Mouse (Mus musculus) hindbrain, postnatal 0 days (tissue): ENCODE data around the gene Pkd2. TPM values are rescaled to one million over a fixed set of nuclear protein-coding genes. Genes with fewer than 3 reads are reported as not detected.
"Not testable (repeated sequence)": the region's sequence is repeated elsewhere in the genome, so short reads cannot be mapped to it uniquely, and the experiment has no call there.

Experiments used
- ATAC-seq: fragments of 200-750 bp; cut with Nextera tagmentation; 2 replicates; pipeline ENCODE4 v1.8.0; 2017; ENCODE audit warnings: mild to moderate bottlenecking, moderate TSS enrichment, moderate library complexity
- DNase-seq: peaks from one replicate; pipeline ENCODE4 v3.0.0-alpha.2; 2015; ENCODE audit warnings: low spot score
- H3K27ac ChIP-seq: fragments of 300-500 bp; sonication (generic); 2 replicates; pipeline ENCODE4 v1.5.1; 2014; ENCODE audit warnings: mild to moderate bottlenecking
- H3K27me3 ChIP-seq: fragments of 300-500 bp; sonication (generic); 2 replicates; pipeline ENCODE4 v1.6.1; 2014; ENCODE audit warnings: low read length, mixed read lengths; ENCODE audit not compliant: insufficient read depth
- H3K36me3 ChIP-seq: fragments of 300-500 bp; sonication (generic); 2 replicates; pipeline ENCODE4 v1.6.1; 2014; ENCODE audit warnings: low read length, mixed read lengths; ENCODE audit not compliant: insufficient read depth
- H3K4me1 ChIP-seq: fragments of 300-500 bp; sonication (generic); 2 replicates; pipeline ENCODE4 v1.6.1; 2014; ENCODE audit warnings: antibody characterized with exemption, low read length, mixed read lengths; ENCODE audit not compliant: insufficient read depth
- H3K4me2 ChIP-seq: fragments of 300-500 bp; sonication (generic); 2 replicates; pipeline ENCODE4 v1.6.1; 2014; ENCODE audit warnings: low read depth, mild to moderate bottlenecking, low read length, moderate library complexity, mixed read lengths
- H3K4me3 ChIP-seq: fragments of 300-500 bp; sonication (generic); 2 replicates; pipeline ENCODE4 v1.5.1; 2014; ENCODE audit warnings: low read length
- H3K9ac ChIP-seq: fragments of 300-500 bp; sonication (generic); replicated peaks from 2 replicates; pipeline ENCODE4 v1.6.1; 2014; ENCODE audit warnings: mild to moderate bottlenecking, low read length, moderate library complexity, mixed read lengths
- H3K9me3 ChIP-seq: fragments of 300-500 bp; sonication (generic); 2 replicates; pipeline ENCODE4 v1.6.1; 2016; ENCODE audit warnings: low read length, mixed read lengths
- CTCF ChIP-seq: IDR thresholded peaks from 2 replicates; pipeline ENCODE4 v1.5.1; 2016; ENCODE audit warnings: antibody characterized with exemption, control low read depth, low read depth
- WGBS: fragments of 180-500 bp; shearing (Covaris S2); extraction: QIAGEN DNeasy Blood & Tissue Kit; methylation state at CpG from one replicate; pipeline ENCODE4 v1.1.7; 2014; 5-methylcytosine and 5-hydroxymethylcytosine counted together
- polyA plus RNA-seq: library from polyadenylated mRNA; unstranded; fragments of >200 nt; fragmentation: Nextera tagmentation; extraction: Ambion mirVana; gene quantifications from 2 replicates; pipeline ENCODE4 v1.2.1, GENCODE M21; 2015
- total RNA-seq: library from RNA; depleted of rRNA; stranded (reverse); fragments of >200 nt; gene quantifications from 2 replicates; pipeline ENCODE4 v1.2.3, GENCODE M21; 2014

The Pkd2 gene
- total and polyA plus RNA-seq, 2 experiments from 2014 or later = 5.3 to 23.7 TPM

- Histone ChIP-seq H3K4me3 (no peak overlapping the region), H3K4me1 (no peaks in the 10 kb centered on the region), H3K27ac (no peak overlapping the region), H3K9me3 (no peaks in the 10 kb centered on the region), H3K36me3 (no peaks in the 10 kb centered on the region), H3K4me2 (0 out of 2 replicates have a peak overlapping the region, but pooled peaks have one; percentile 21), H3K27me3 (no peaks in the 10 kb centered on the region), H3K9ac (no peak overlapping the region)
- DNase-seq (peak; percentile 32), ATAC-seq (no peak)
- peak; percentile 40 for TF ChIP-seq CTCF
- WGBS = 43% methylated on average over 12 of the region's 12 CpGs
Observed at GRCm38 (mm10) chr5:104432886-104433285, 26.4 kb upstream of the Pkd2 start.

DNA sequence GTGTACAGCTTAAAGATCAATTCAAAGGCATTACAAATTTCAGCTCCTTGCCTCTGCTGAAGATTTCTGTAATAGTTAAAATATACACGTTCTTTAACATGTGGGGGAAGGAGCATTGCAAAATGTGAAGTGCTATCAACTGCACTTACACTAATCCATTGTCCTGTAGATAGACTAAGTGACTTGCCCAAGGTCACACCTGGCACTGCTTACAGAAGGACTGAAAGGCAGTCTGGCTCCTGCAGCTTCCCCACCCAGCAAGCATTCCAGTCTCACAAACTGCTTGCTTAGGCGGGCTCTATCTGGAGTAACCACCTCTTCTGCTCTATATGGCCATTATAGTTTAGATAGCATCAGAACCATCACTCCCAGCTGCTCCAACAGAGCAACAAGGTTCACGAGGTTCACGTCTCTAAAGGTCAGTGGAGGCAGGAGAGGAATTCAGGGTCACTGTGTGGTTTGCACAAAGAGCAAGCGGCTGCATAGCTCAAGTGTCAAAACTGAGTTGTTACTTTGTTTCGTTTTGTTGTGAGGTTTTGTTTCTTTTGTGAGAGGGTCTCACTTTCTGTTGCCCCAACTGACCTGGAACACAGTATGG, 25.2 kb upstream of the Pkd2 start:
- ATAC-seq (no peak), DNase-seq (no peak)
- Histone ChIP-seq H3K27me3 (no peaks in the 10 kb centered on the region), H3K27ac (no peak overlapping the region), H3K4me2 (no peak overlapping the region), H3K36me3 (no peaks in the 10 kb centered on the region), H3K9me3 (no peaks in the 10 kb centered on the region), H3K4me3 (no peak overlapping the region), H3K9ac (no peak overlapping the region), H3K4me1 (no peaks in the 10 kb centered on the region)
- no peak for TF ChIP-seq CTCF
- 57% methylated on average over 6 of the region's 6 CpGs for WGBS

DNA sequence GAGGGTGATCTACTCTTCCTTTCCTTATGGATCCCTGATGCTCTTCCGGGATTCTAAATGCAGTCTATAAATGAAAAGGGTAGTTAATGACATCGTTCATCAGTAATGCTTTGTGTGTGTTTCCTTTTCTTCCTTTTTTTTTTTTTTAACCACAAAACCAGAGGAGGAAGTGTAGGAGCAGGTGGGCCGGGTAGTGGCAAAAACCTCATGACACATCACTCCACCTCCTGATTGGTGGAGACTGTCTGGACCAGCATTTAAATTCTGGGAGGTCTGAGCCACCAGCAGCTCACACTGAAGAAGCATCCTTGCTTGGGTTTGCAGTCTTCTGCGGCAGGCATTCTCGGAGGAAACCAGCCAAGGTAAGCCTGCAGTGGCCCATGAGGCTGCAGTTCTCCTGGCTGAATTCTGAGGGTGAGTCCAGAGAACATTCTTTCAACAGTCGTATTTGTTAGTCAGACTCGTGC, 24.4 kb upstream of the Pkd2 start, which contains the start of gene Spp1:
TSS of gene Spp1 (plus strand) at position 284 of the 467 bp plus-strand sequence.
- no peak for TF ChIP-seq CTCF
- no peak within 1 kb of the TSS for H3K27ac ChIP-seq
- ATAC-seq (no peak), DNase-seq (no peak)
- no peaks in the 10 kb centered on the region for H3K4me1 ChIP-seq
- no peak within 1 kb of the TSS for H3K9ac ChIP-seq
- 72% methylated on average over 7 of the region's 7 CpGs for WGBS
- no peaks in the 10 kb centered on the region for H3K36me3 ChIP-seq
- H3K27me3 ChIP-seq = no peaks in the 10 kb centered on the region
- no peaks in the 10 kb centered on the region for H3K9me3 ChIP-seq
- H3K4me3 ChIP-seq = no peak within 1 kb of the TSS
- no peak within 1 kb of the TSS for H3K4me2 ChIP-seq

- H3K27ac ChIP-seq = no peak overlapping the region
- no peak overlapping the region for H3K4me3 ChIP-seq
- no peaks in the 10 kb centered on the region for H3K4me1 ChIP-seq
- no peaks in the 10 kb centered on the region for H3K27me3 ChIP-seq
- TF ChIP-seq CTCF = no peak
- no peak overlapping the region for H3K4me2 ChIP-seq
- H3K36me3 ChIP-seq = no peaks in the 10 kb centered on the region
- ATAC-seq = no peak
- H3K9me3 ChIP-seq = no peaks in the 10 kb centered on the region
- no peak overlapping the region for H3K9ac ChIP-seq
- DNase-seq = no peak
- 85% methylated on average over 7 of the region's 7 CpGs for WGBS
Observed at GRCm38 (mm10) chr5:104436406-104437076, 22.7 kb upstream of the Pkd2 start.

- no peak overlapping the region for H3K9ac ChIP-seq
- ATAC-seq (no peak), DNase-seq (no peak)
- H3K9me3 ChIP-seq = no peaks in the 10 kb centered on the region
- H3K4me3 ChIP-seq = no peak overlapping the region
- 63% methylated on average over 6 of the region's 6 CpGs for WGBS
- no peak overlapping the region for H3K4me2 ChIP-seq
- H3K4me1 ChIP-seq = no peaks in the 10 kb centered on the region
- H3K36me3 ChIP-seq = no peaks in the 10 kb centered on the region
- H3K27ac ChIP-seq = no peak overlapping the region
- no peak for TF ChIP-seq CTCF
- H3K27me3 ChIP-seq = no peaks in the 10 kb centered on the region
Observed at GRCm38 (mm10) chr5:104442396-104442795, 16.9 kb upstream of the Pkd2 start.

DNA sequence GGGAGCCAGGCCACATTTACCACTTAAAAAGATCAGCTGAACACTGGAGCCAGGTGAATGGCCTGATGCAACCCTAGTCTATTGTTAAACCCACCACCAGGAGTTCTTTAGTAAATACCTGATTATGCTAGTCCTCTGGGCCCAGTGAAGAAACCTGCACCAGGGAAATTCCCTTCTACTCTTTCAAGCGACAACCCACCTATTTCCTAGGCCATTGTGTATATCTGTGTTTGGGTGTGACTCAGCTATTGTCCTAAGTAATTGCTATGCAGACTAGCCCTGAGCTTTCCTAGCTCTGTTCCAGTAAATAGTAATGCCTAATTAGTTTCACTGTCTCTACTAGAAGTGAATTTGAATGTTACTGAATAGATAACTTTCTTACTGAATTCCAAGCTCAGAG, 16.4 kb upstream of the Pkd2 start:
- H3K4me1 ChIP-seq = no peaks in the 10 kb centered on the region
- H3K27ac ChIP-seq = no peak overlapping the region
- 65% methylated on average over 1 of the region's 1 CpGs for WGBS
- H3K9me3 ChIP-seq = no peaks in the 10 kb centered on the region
- no peak for DNase-seq
- ATAC-seq = no peak
- H3K4me2 ChIP-seq = no peak overlapping the region
- H3K9ac ChIP-seq = no peak overlapping the region
- H3K4me3 ChIP-seq = no peak overlapping the region
- no peak for TF ChIP-seq CTCF
- no peaks in the 10 kb centered on the region for H3K36me3 ChIP-seq
- no peaks in the 10 kb centered on the region for H3K27me3 ChIP-seq

- Histone ChIP-seq H3K27me3 (no peaks in the 10 kb centered on the region), H3K4me1 (peaks cover 3% of the 10 kb centered on the region; the same call in 1 of the 2 replicates), H3K9ac (no peak overlapping the region), H3K9me3 (no peaks in the 10 kb centered on the region), H3K4me2 (no peak overlapping the region), H3K27ac (no peak overlapping the region), H3K4me3 (no peak overlapping the region), H3K36me3 (no peaks in the 10 kb centered on the region)
- DNase-seq (peak; percentile 84), ATAC-seq (peak; percentile 88)
- peak; percentile 89 for TF ChIP-seq CTCF
- WGBS = 3% methylated on average over 3 of the region's 3 CpGs
Observed at GRCm38 (mm10) chr5:104446156-104446555, 13.1 kb upstream of the Pkd2 start.

DNA sequence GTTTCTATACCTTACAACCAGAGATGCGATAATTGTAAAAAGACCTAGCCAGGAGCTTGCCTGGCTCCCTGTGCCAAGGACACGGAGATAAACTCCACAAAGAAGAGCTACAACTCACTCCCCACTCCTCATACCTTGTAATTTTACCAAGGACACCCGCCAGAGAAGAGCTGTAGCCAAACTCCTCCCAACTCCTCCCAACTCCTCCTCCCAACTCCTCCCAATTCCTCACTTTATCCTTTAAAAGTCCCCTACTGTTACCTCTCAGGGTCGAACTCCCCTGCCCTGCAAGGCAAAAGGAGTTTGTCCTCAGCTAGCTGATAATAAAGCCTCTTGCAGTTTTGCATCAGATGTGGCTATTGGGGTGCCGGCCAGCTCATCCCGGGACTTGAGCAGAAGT, 10.9 kb upstream of the Pkd2 start:
- 30% methylated on average over 6 of the region's 6 CpGs for WGBS
- H3K27ac ChIP-seq, H3K4me2 ChIP-seq, DNase-seq, H3K36me3 ChIP-seq, H3K4me1 ChIP-seq, H3K9me3 ChIP-seq, ATAC-seq, H3K4me3 ChIP-seq, H3K27me3 ChIP-seq, H3K9ac ChIP-seq: not testable (repeated sequence)
